Mouse (Mus musculus) megakaryocyte, embryonic 14.5 days (primary cell): ENCODE measurements around the gene Prdm1.

Experiments used
- FLI1 ChIP-seq: IDR thresholded peaks from 2 replicates; pipeline ENCODE4 v1.6.1; 2012; ENCODE audit warnings: low read length, inconsistent platforms, mixed read lengths
- GATA1 ChIP-seq: IDR thresholded peaks from 3 replicates; pipeline ENCODE4 v1.6.1; 2012; ENCODE audit warnings: mixed read lengths, low read length, inconsistent platforms, borderline replicate concordance

- TF ChIP-seq GATA1 (no peak), FLI1 (no peak)
Measured at GRCm38 (mm10) chr10:44447406-44448139, 80.7 kb downstream of the Prdm1 start.
